Mouse (Mus musculus): ENCODE results near the gene Cwc25. TPM values are rescaled to one million over a fixed set of nuclear protein-coding genes. Genes with fewer than 3 reads are reported as not detected.
A peak's percentile ranks its signal among the peaks of the same experiment; 100 is the strongest.

Cwc25 gene
- polyA plus RNA-seq, 1 experiment from 2014 or later = 13.2 TPM

DNA sequence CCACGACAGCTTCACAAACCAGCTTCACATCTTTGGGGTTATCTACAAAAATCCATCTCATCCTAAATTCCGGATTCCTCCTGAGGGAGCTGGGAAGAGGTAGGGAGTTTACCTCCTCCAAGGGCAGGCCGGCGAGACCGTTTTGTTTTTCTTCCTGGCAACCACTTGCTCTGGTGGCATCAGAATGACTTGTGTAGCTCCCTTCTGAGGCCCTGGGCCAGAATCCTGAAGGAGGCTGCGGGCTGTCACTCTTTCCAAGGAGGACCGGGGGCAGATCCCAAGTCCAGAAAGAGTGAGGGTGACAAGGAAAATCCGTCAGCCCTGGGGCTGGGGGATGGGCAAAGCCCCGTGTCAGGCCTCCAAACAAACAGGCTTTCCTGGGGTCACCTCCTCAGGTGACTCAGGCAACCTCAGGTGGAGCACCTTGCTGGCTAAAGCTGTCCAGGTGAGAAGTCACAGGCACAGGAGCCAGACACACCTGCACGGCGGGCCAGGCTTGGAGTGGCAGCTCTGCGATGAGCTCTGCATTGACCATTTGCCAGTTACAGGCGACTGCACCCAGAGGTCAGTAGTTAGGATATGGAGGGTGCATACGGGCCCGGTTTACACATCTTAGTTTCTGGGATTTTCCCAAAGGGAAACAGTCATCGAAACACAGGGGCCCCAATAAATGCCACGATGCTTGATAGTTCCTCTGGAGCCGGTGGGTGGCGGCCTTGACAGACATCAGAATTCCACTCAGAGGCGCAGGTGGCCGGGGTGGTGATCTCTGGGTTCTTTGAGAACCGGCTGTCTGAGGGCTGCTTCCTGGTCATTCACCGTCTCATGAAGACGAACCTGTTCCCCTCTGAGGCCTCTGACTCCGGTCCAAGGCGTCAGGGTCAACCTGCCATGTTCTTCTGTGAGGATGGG, 48.7 kb downstream of the Cwc25 start:
- Histone ChIP-seq H3K4me3 (ENCODE audit: low read depth, low read length) (no peak overlapping the region), H3K4me1 (ENCODE audit: insufficient read depth, low read depth, low read length) (no peaks in the 10 kb centered on the region), H3K9ac (replicated peaks; ENCODE audit: low read depth) (no peak overlapping the region), H3K36me3 (ENCODE audit: insufficient read depth, low read length) (peaks cover 31% of the 10 kb centered on the region), H3K9me3 (ENCODE audit: low read length) (no peaks in the 10 kb centered on the region), H3K27ac (ENCODE audit: low read length) (no peak overlapping the region), H3K27me3 (replicated peaks; ENCODE audit: insufficient read depth, low read length) (no peaks in the 10 kb centered on the region), H3K4me2 (replicated peaks; ENCODE audit: low read depth, low read length) (no peak overlapping the region)
- TF ChIP-seq EP300 (IDR thresholded peaks at IDR 0.05) (no peak), CTCF (IDR thresholded peaks at IDR 0.05) (no peak)
- WGBS = 79% methylated on average over 26 of the region's 26 CpGs
- DNase-seq (ENCODE audit: low spot score) (no peak), ATAC-seq (no peak)

DNA sequence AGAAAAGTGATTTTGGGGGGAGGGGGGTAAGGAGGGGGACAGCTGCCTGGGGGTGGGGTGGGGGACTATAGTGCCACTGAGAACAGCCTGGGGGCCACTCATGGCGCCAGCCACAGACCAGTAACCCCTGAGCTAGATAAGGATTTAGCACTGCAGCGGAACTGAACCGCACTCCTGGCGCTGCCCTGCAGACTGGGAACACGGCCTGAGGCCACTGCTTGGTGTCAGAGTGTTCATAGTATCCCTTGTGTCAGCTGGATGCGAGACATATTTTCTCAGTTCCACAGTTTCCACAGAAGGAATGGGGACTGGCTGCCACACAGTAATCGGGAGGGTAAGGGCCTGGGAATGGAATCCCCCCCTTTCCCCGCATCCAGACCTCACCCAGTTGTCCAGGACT, 50.3 kb downstream of the Cwc25 start:
- H3K27ac ChIP-seq (ENCODE audit: low read length) = no peak overlapping the region
- H3K4me1 ChIP-seq (ENCODE audit: insufficient read depth, low read depth, low read length) = no peaks in the 10 kb centered on the region
- no peak overlapping the region for H3K4me2 ChIP-seq (replicated peaks; ENCODE audit: low read depth, low read length)
- 91% methylated on average over 8 of the region's 8 CpGs for WGBS
- no peak overlapping the region for H3K9ac ChIP-seq (replicated peaks; ENCODE audit: low read depth)
- ATAC-seq = no peak
- no peak overlapping the region for H3K4me3 ChIP-seq (ENCODE audit: low read depth, low read length)
- H3K36me3 ChIP-seq (ENCODE audit: insufficient read depth, low read length) = peaks cover 28% of the 10 kb centered on the region
- no peaks in the 10 kb centered on the region for H3K9me3 ChIP-seq (ENCODE audit: low read length)
- H3K27me3 ChIP-seq (replicated peaks; ENCODE audit: insufficient read depth, low read length) = no peaks in the 10 kb centered on the region
- no peak for DNase-seq (ENCODE audit: low spot score)
- TF ChIP-seq CTCF (IDR thresholded peaks at IDR 0.05) = no peak
- TF ChIP-seq EP300 (IDR thresholded peaks at IDR 0.05) = no peak

DNA sequence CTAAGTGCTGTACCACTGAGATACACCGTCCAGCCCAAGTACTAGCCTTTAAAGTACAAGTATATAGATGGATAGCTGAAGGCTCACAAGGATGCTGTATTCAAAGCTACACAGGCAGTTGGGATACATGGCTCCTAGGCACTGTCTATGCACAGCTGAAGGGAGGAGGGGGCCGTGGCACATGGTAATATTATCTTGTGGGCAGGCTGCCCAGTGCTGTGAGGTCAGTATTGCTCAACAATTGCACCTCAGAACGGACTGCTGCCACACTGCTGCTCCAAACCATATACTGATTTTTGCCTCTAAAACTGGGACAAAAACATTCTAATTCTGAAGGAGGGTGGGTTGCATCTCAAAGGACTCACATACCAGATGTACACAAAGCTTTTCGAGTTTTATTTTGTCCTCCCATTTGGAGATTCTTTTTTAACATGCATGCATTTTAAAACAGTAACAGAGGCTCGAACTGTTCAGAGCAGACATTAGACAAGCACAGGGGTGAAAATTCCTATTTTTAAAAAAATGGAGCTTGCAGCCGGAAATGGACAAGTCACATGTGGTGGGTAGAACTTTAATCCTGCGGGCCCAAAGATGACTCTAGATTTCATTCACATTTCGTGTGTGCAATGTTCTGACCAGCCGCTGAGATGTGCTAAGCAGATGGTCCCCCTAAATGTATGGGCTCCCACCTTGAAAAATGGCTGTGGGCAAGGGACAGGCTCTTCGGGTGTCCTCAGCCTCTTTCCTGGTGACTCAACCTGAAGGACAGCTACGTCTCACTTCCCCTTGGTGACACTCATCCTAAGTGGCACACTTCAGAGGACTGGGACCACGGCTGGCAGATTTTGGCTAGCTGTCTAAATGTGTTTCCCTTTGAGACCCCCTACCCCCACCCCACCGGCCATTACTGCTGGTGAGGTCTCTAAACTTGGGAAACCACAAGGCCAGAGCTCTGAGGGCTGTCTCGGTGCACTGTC, 51.3 kb downstream of the Cwc25 start:
- peak; percentile 58 for DNase-seq (ENCODE audit: low spot score)
- no peaks in the 10 kb centered on the region for H3K4me1 ChIP-seq (ENCODE audit: insufficient read depth, low read depth, low read length)
- H3K9me3 ChIP-seq (ENCODE audit: low read length) = no peaks in the 10 kb centered on the region
- 66% methylated on average over 14 of the region's 14 CpGs for WGBS
- TF ChIP-seq CTCF (IDR thresholded peaks at IDR 0.05) = no peak
- TF ChIP-seq EP300 (IDR thresholded peaks at IDR 0.05) = no peak
- no peaks in the 10 kb centered on the region for H3K27me3 ChIP-seq (replicated peaks; ENCODE audit: insufficient read depth, low read length)
- H3K9ac ChIP-seq (replicated peaks; ENCODE audit: low read depth) = no peak overlapping the region
- peaks cover 23% of the 10 kb centered on the region for H3K36me3 ChIP-seq (ENCODE audit: insufficient read depth, low read length)
- no peak overlapping the region for H3K4me2 ChIP-seq (replicated peaks; ENCODE audit: low read depth, low read length)
- no peak overlapping the region for H3K27ac ChIP-seq (ENCODE audit: low read length)
- peak; percentile 58 for ATAC-seq
- H3K4me3 ChIP-seq (ENCODE audit: low read depth, low read length) = no peak overlapping the region

DNA sequence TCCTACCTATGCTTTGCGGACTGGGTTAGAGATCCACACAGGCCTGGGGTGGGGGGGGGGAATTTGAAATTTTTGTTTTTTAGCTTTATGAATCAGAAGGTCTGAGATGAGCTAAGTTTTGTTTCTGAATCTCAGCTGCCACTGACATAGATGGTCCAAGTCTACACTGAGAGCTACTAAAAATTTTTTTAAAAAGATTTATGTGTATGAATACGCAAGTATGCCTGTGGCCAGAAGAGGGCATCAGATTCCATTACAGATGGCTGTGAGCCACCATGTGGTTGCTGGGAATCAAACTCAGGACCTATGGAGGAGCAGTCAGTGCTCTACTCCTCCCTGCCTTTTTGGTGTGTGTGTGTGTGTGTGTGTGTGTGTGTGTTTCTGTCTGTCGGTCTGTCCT, 52.0 kb downstream of the Cwc25 start:
- no peak overlapping the region for H3K9ac ChIP-seq (replicated peaks; ENCODE audit: low read depth)
- H3K27ac ChIP-seq (ENCODE audit: low read length) = no peak overlapping the region
- H3K4me2 ChIP-seq (replicated peaks; ENCODE audit: low read depth, low read length) = no peak overlapping the region
- DNase-seq (ENCODE audit: low spot score) (no peak), ATAC-seq (no peak)
- no peak overlapping the region for H3K4me3 ChIP-seq (ENCODE audit: low read depth, low read length)
- H3K27me3 ChIP-seq (replicated peaks; ENCODE audit: insufficient read depth, low read length) = no peaks in the 10 kb centered on the region
- H3K9me3 ChIP-seq (ENCODE audit: low read length) = no peaks in the 10 kb centered on the region
- peak; percentile 40 for TF ChIP-seq CTCF (IDR thresholded peaks at IDR 0.05)
- TF ChIP-seq EP300 (IDR thresholded peaks at IDR 0.05) = no peak
- 93% methylated on average over 3 of the region's 3 CpGs for WGBS
- peaks cover 16% of the 10 kb centered on the region for H3K36me3 ChIP-seq (ENCODE audit: insufficient read depth, low read length)
- H3K4me1 ChIP-seq (ENCODE audit: insufficient read depth, low read depth, low read length) = no peaks in the 10 kb centered on the region

DNA sequence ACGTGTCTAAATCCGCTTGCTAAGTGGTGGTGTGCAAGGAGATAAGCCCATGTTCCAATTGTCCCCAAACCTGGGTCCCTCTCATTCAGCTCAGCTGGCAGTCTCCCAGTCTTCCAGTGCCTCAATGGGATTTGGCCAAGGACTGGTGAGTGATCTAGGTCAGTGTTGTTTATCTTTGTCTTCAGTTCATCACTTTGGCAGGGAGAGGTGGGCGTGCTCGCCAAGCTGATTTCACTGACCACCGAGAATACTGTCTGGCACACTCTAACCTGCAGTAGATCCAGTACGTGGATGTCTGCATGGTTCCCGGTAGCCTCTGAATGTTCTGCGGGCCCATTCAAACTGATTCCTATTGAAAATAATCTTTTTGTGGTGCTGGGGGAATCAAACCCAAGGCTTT, 52.5 kb downstream of the Cwc25 start:
- Histone ChIP-seq H3K27ac (ENCODE audit: low read length) (no peak overlapping the region), H3K4me1 (ENCODE audit: insufficient read depth, low read depth, low read length) (no peaks in the 10 kb centered on the region), H3K4me2 (replicated peaks; ENCODE audit: low read depth, low read length) (no peak overlapping the region), H3K4me3 (ENCODE audit: low read depth, low read length) (no peak overlapping the region), H3K36me3 (ENCODE audit: insufficient read depth, low read length) (peaks cover 12% of the 10 kb centered on the region; the same call in 1 of the 2 replicates), H3K9ac (replicated peaks; ENCODE audit: low read depth) (no peak overlapping the region), H3K27me3 (replicated peaks; ENCODE audit: insufficient read depth, low read length) (no peaks in the 10 kb centered on the region), H3K9me3 (ENCODE audit: low read length) (no peaks in the 10 kb centered on the region)
- TF ChIP-seq EP300 (IDR thresholded peaks at IDR 0.05) = no peak
- WGBS = 78% methylated on average over 8 of the region's 8 CpGs
- ATAC-seq (no peak), DNase-seq (ENCODE audit: low spot score) (no peak)

DNA sequence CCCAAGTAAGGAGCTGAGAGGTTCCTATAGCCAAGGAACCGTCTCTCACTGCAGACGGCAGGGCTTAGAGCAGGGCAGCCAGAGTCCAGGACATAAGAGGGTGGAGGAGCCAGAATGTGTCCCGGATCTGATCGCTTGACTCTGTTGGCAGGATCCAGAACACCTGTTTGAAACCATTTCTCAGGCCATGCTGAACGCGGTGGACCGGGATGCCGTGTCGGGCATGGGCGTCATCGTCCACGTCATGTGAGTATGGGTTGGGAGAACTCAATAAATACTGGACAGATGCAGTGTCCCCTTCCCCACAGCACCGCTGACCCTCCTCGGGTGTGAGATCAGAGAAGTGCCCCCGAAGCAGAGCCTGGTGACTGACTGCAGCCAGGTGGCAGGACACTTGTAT, 54.1 kb downstream of the Cwc25 start:
- no peak for TF ChIP-seq CTCF (IDR thresholded peaks at IDR 0.05)
- no peak for TF ChIP-seq EP300 (IDR thresholded peaks at IDR 0.05)
- H3K36me3 ChIP-seq (ENCODE audit: insufficient read depth, low read length) = peaks cover 12% of the 10 kb centered on the region; the same call in 1 of the 2 replicates

More for the DNA sequence above, 54.1 kb downstream of the Cwc25 start:
- 85% methylated on average over 15 of the region's 15 CpGs for WGBS
- Histone ChIP-seq H3K27me3 (replicated peaks; ENCODE audit: insufficient read depth, low read length) (no peaks in the 10 kb centered on the region), H3K9me3 (ENCODE audit: low read length) (no peaks in the 10 kb centered on the region), H3K4me2 (replicated peaks; ENCODE audit: low read depth, low read length) (no peak overlapping the region), H3K9ac (replicated peaks; ENCODE audit: low read depth) (no peak overlapping the region), H3K4me3 (ENCODE audit: low read depth, low read length) (no peak overlapping the region), H3K4me1 (ENCODE audit: insufficient read depth, low read depth, low read length) (no peaks in the 10 kb centered on the region), H3K27ac (ENCODE audit: low read length) (no peak overlapping the region)
- DNase-seq (ENCODE audit: low spot score) = no peak
- no peak for ATAC-seq
